Mouse (Mus musculus): Measurements from ENCODE around the gene Zswim8. TPM values are rescaled to one million over a fixed set of nuclear protein-coding genes. Genes with fewer than 3 reads are reported as not detected.

The Zswim8 gene
- 157 TPM for total RNA-seq (2023)

DNA sequence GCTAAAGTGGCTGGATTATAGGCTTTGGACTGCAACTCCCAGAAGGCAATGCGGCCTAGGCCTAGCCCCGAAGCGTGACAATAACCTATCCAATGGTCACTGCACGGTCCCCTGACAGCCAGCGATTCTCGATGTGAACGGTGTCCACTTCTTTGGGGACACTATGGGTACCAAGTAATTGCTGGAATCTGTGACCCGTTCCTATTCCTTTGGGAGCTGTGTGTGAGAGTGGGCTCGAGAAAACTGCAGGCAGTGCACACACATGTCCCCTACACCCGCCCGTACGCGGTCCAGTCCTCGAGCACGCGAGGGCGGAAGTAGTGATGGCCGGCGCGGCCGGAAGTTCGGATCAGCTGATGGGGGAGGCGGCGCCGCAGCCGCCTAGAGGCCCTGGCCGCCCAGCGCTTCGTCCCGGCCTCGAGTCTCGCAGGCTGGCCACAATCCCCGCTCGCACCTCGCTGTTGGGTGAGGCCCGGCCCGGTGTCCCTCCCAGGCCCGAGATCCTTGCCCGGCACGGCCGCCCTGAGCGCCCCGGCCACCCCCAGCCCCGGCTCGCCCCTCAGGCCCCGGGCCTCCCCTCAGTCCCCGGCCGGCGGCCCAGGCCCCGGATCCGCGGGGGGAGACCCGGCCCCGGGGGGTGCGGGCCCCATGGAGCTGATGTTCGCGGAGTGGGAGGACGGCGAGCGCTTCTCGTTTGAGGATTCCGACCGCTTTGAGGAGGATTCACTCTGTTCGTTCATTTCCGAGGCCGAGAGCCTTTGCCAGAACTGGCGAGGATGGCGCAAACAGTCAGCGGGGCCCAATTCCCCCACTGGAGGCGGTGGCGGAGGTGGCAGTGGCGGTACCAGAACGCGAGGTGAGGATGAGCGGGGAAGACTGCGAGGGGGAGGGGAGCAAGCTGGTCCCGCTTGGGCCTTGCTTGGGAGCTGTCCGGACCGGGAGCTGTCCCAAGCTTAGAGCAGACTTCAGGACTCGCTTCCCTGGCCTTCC lies at the start of gene Zswim8:
Zswim8 (plus strand) TSS at position 352 of the 990 bp plus-strand sequence.

DNA sequence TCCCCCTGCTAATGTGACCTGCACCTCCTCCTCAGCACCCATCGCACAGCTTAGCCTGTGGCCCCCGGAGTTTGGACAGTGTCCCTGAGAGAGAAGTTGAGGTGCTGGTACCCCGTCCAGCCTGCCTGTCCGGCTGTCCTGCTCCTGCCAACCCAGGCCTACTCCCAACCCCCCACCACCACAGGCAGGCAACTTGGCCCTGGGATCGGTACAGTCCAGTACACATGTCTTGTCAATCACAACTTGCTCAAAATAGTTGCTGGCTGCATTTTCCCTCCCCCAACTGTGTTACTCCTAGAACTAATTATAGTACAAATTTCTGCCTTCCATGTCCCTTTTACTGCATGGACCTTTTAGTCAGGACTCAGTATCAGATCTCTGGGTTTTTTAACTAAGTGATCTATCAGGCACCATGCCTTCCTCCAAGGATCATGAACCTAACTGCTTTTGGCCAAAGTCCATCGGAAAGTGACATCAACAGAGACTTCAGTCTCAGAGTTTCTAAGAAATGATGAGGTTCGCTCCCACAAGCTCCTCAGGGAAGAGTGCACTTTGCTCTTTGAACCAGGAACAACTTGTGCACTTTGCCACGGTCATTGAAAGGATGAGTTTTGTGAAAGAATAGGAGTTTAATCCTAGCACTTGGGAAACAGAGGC lies 39.1 kb upstream of the Zswim8 start, which contains the start of gene Synpo2l:
Synpo2l (minus strand) TSS at position 201 of the 657 bp plus-strand sequence.

DNA sequence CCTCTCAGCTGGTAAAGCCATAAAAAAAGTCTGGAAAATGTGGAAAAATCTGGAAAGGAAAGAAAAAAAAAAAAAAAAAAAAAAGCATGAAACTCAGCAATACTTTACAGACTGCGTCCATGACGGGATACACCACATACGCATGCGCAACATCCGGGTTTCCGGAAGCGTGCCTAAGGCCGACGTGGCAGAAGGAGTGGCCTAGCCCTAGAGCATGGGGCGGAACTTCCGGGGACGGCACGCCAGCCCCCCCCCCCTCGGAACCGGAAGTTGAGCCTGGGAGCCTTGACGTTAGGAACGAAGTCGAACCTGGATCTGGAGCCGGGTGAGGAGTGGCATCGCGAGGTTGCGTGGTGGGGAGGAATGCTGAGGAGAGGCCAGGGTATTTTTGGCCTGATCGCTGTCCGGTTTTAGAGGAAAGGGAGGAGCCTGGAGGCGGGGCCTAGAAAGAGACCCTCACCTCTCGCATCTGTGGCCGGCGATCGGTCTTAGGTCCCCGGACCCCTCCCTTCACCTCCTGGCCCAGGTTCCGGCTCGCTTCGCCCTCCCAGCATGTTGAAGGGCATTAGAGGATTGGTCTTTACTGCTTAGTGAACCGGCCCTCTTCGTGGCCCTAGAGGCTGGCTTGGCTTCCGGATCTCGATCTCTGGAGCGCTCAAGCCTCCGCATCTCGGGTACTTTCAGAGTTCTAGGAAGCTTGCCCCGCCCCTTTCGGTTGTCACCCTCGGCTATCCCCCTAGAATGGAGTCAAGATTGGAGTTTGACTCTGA lies 33.1 kb upstream of the Zswim8 start, which contains the start of gene Sec24c:
Sec24c (plus strand) TSS at position 245 of the 770 bp plus-strand sequence.

GRCm38 (mm10) chr14:20694884-20695760 lies 12.2 kb upstream of the Zswim8 start, which contains the start of gene Fut11:
Gene Fut11 (plus strand): TSS chr14:20694968.

DNA sequence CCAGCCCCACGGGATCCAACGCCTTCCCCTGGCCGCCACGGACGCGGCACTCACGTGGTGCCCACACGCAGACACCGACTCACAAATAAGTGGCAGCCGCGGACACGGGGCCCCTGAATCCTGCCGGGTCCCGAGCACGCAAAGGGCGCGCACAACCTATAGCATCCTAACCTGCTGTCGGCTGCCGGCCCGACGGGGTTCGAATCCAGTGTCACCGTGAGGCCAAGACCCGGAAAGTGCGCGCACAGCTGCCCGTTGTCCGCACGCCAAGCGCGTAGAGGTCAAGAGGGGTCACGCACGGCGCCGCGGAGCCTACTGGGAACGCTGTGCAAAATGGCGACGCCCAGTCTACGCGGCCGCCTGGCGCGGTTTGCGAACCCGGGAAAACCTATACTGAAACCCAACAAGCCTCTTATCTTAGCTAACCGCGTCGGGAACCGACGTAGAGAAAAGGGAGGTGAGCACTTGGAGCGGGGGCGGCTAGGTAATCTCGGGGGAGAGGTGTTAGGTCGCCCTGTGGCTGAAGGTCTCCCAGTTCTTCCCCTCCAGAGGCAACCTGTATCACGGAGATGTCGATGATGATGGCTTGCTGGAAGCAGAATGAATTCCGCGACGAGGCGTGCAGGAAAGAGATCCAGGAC lies 4.5 kb upstream of the Zswim8 start, which contains the start of gene Chchd1:
Chchd1 (plus strand) TSS at position 266 of the 641 bp plus-strand sequence.

DNA sequence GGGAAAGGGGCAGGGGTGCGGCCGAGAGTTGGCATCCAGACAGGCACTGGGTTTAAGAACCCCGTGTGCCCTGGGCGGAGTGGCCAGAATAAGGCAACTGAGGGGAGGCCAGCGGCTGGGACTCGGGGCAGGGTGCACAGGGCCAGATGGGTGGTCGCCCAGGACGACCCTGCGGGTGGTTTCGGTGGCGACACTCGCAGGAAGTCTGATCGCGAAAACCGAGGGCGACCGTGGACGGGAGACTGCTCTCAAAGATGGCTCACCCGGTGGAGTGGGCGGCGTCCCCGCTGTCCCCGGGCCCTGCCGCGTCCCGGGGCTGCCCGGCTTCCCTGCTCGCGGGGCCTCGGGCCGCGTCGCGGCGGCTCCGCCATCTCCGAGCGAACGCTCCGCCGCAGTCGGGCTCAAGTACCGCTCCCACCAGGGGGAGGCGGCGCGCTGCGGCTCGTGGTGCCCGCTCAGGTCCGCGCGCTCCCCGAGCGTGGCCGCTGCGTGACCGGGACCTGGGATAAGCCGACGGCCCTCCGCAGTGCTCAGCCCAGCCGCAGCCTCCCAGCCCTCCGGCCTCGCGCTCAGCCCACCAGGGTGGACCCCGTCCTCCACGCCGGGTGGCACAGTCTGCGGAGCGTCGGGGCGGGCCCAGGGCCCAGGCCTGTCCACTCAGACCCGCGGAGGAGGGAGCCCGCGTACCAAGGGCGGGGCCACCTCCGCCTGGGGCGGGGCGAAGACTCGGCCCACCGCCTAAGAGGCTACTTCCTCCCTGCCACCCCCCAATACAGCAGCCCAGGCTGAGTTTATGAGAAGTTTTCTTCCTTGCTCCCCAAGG lies 26.8 kb downstream of the Zswim8 start, which contains the start of gene Ndst2:
Ndst2 (minus strand) TSS at position 611 of the 823 bp plus-strand sequence.

Other genes starting within 250 kb of the Zswim8 start
- 38.3 TPM for gene Anxa7, start 227.4 kb upstream of the Zswim8 start, total RNA-seq (2023)
- 6.2 TPM for gene Mss51, start 210.7 kb upstream of the Zswim8 start, total RNA-seq (2023)
- 87.6 TPM for gene Ppp3cb, start 161.0 kb upstream of the Zswim8 start, total RNA-seq (2023)
- gene Usp54, start 66.5 kb upstream of the Zswim8 start, total RNA-seq (2023): 5.9 TPM
- not detected for gene Myoz1, start 51.0 kb upstream of the Zswim8 start, total RNA-seq (2023)
- 0.29 TPM for gene Synpo2l, start 39.2 kb upstream of the Zswim8 start, total RNA-seq (2023)
- 254 TPM for gene Sec24c, start 33.2 kb upstream of the Zswim8 start, total RNA-seq (2023)
- 5.0 TPM for gene Fut11, start 12.6 kb upstream of the Zswim8 start, total RNA-seq (2023)
- 40.6 TPM for gene Chchd1, start 4.5 kb upstream of the Zswim8 start, total RNA-seq (2023)
- gene Ndst2, start 27.0 kb downstream of the Zswim8 start, total RNA-seq (2023): 29.5 TPM
- 59.4 TPM for gene Camk2g, start 86.5 kb downstream of the Zswim8 start, total RNA-seq (2023)
- 0.56 TPM for gene Plau, start 129.1 kb downstream of the Zswim8 start, total RNA-seq (2023)
- gene Vcl, start 221.8 kb downstream of the Zswim8 start, total RNA-seq (2023): 5.6 TPM